Mouse (Mus musculus) thymus, postnatal 36 days (tissue): Measurements from ENCODE around the gene Uvssa.

Experiments used
- DNase-seq, 2 experiments: peaks; one replicate each; pipeline ENCODE4 v3.0.0; 2022; ENCODE audit warnings: mixed read lengths in 2 of 2

The Uvssa gene

DNA sequence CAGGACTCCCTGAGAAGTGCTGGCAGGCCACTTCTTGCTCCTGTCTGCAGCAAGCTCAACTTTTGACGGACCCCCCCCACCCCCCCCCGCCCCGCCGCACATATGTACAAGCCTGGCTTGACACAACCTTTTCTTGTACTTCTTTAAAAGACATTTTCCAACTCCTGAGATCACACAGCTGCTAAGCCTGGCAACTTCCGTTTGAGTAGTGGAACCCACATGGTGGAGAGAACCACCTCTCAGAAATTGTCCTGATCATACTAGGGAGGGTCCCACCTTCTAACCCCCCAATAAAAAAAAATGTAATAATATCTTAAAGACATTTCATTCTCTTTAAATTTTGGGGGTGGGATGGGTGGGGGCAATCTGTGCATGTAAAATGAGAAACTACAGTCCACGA, 1.2 kb upstream of the Uvssa start:
- peak; percentile 10 to 12 for DNase-seq

DNA sequence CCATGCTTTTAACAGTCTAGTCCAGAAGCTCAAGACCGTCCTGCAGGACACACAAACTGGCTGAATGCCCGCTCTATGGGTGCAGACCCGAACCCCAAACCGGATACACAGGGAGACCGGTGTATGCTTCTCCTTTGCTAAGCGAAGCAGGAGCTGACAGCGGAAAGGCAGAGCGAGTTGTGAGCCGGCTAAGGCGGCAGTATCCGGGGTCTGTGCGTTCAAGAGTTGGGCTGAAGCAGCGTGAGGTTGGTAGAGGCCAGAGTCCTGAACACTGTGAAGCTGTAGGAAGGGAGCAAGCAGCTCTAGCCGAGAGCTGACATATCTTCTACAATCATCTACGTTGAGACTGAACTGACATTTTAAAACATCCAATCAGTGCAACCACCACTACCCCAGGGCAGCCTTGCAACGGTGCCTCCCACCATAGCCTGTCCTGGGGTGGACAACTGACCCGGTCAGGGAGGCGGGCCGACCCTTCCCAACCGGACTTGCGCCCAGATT, 498 bp upstream of the Uvssa start:
- DNase-seq, result peak; percentile 64 to 73

GRCm38 (mm10) chr5:33387550-33387949, 9.2 kb downstream of the Uvssa start:
- no peak for DNase-seq

DNA sequence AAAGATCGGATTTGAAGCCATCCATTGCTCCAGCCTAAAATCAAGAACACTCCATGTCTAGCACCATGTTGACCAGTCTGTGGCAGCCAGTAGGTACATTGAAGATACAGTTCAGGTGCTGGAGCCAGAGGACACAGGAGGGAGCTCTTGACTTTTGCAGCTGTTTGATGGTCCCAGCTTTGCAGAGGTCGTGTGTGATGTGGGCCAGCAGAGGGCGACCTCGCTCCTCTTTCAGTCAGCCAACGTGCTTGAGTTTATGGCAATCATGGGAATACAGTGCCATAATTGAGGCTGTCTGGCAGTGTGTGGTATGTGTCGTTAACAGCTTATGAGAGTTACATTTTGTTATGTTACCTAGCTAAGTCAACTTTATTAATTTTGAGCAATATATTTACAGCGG, 15.5 kb downstream of the Uvssa start:
- DNase-seq, result peak; percentile 73 to 75

GRCm38 (mm10) chr5:33395693-33396092, 17.3 kb downstream of the Uvssa start:
- no peak for DNase-seq

- no peak for DNase-seq
These were observed 18.5 kb downstream of the Uvssa start for GRCm38 (mm10) chr5:33396828-33397227.

GRCm38 (mm10) chr5:33400819-33401218, 22.5 kb downstream of the Uvssa start:
- DNase-seq, result no peak

GRCm38 (mm10) chr5:33420313-33420712, 42.0 kb downstream of the Uvssa start:
- no peak for DNase-seq

DNA sequence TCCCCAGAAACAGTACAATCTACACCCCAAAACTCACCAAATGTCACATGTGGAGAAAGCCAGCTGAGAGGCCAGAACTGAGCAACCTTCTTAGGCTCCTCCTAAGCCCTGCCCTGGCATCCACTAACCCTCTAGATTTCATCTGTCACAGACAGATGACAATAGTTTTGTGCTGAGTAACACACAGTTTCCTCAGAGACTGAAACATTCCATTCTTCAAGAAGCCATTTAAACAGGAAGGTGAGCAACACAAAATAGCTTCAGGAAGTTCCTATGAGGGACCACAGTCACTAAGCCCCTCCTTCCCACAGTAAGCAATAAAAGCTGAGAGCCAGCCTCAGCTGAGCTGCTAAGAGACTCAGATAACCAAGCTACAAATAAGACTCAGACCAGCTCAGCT, 49.1 kb downstream of the Uvssa start:
- no peak for DNase-seq

GRCm38 (mm10) chr5:33430106-33430505, 51.8 kb downstream of the Uvssa start:
- DNase-seq, result no peak

GRCm38 (mm10) chr5:33430511-33431172, 52.3 kb downstream of the Uvssa start:
- DNase-seq, result no peak

- no peak for DNase-seq
These were observed 53.0 kb downstream of the Uvssa start for GRCm38 (mm10) chr5:33431173-33432005.

DNA sequence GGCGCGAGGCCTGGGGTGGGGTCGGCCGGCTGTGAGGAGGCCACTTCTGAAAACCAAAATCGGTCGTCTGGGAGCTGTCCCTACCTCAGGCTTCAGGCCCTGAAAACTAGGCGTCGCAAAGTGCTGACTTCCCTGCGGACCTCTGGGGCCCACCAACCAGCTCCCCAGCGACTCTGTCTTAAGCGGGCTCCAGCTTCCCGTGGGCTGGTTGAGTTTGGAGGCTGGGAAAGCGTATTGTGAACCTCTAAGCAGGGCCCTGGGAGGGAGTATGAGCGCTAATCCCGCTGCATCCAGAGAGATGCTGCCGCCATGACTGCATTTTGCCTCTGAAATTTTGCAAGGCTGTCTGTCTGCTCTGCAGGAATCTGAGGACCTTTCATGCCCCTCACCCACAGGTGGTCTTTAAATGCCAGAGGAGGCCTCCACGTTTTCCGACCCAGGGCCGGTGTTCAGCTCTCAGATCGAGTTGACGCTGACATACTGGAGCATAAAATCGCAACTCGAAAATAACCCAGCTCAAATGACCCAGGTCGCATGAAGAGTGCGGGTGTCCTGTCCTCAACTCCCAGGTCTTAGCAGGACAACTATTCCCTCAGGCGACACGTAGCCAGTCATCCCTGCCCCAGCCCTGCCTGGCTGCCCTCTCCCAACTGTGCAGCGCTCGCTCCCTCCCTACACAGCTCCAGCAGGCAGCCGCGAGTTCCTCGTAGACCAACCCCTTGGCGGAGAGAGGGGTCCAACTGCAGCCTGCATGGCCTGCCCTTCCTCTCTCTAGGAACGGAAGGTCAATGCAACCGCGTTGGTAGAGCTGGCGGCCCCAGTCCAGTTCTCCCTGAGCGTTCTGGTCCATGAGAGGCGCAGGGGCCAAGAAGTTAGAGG, 53.9 kb downstream of the Uvssa start:
- DNase-seq, result no peak

DNA sequence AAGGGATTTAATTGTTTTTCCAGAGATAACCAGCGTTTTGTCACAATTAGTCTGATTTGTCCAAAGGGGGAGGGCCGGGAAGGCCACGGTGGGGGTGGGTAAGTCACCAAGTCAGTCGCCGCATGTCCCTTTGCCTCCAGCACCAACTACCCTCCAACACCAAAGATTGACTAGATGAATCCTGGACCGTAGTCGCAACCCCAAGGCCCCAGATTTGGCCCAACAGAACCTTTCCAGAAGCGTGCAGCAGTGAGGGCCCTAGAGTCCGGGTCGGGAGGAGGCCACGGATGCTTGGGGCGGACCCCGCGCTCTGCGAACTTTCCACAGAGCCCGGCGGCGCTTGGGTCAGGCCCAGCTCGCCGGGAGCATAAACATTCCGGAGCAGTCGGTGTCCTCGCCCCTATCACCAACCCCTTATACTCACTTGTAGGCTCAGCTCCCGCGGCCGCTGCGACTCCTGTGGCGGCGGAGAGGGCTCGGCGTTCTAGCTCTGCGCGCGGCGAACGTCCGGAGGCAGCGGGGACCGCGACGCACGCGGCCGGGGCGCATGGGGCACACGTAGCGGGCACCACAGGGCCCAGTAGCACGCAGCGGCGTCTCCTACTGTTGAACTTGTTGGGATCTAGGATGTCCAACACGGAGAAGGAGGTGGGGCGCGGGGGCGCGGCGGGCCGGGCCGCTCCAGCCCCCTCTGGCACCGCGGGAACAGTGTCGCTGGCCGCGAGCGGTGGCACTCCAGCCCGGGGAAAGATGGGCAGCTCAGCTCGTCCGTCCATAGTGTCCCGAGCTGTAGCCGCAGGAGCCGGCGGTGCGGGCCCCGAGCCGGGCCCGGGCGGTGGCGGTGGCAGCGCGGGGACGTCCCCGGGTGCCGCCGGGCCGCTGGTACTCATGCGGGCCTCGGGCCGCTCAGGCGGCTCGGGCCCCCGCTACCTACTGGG, 55.1 kb downstream of the Uvssa start, which contains the start of gene Nkx1-1:
Gene Nkx1-1, minus strand, starts transcription at position 776 of the 938 bp plus-strand sequence.
- no peak for DNase-seq

DNA sequence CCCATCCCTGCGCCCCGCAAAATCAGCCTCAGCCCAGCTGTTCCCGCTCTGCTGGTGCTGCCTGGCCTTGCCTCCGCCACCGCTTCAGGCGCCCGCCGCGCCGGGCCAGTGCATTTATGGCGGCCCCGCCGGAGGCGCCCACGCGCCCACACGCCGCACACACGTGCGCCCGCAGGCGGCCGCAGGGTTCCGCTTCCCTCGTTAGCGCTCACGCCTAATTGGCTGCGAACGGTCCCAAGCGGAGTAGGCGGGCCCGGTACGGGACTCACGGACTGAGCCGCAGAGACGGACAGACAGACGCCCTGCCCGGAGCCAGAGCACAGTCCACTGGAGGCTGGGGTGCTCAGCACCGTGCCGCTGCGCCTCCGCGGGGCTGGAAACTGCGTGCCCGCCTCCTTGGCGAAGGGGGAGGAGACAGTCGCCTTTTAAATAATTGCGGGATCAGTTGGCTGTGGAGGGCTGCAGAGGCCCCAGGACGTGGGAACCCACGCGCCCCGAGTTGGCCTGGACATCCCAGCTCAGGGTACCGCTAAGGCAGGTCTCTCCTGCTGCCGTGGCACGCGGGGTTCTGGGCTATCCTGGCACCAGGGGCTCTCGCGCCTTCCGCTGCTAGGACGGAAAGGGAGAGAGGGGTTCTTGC, 55.9 kb downstream of the Uvssa start:
- no peak for DNase-seq

DNA sequence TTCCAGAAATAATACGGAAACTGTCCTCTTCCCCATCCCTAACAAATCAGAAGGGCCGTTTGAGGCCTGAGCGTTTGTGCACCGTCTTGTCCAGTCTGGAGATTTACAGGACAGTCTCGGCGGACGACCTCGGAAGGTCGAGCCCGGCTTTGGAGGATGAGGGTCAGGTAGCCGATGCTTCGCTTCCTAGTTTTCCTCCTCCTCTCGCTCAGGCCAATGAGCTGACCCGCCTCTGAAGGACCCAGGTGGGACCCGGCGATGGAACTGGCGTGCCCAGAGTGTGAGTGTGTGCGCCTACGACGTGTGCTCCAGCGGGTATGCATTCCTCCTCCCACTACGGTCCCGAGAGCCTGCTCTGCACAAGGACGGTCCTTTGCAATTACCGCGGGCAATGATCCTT, 56.8 kb downstream of the Uvssa start:
- DNase-seq, result no peak

GRCm38 (mm10) chr5:33435941-33436340, 57.6 kb downstream of the Uvssa start:
- DNase-seq, result peak; percentile 15 to 32

DNA sequence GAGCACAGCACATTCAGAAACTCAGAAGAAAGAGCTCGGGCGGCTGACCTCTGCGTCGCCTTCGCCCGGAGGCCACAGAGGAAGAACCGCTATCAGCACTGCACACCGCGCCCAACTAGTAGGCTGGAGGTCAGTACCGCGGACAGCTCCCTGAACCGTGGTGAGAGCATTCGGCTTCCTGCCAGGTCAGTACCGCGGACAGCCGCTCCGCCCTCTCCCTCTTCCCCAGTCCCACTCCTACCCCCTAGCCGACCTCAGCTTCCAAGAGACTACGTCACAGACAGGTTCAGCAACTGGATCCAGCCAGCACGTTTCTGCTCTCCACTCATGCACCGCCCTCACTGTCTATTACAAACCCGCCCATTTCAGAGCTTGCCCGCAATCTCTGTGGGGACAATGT, 59.9 kb downstream of the Uvssa start:
- DNase-seq, result peak; percentile 78 to 81

DNA sequence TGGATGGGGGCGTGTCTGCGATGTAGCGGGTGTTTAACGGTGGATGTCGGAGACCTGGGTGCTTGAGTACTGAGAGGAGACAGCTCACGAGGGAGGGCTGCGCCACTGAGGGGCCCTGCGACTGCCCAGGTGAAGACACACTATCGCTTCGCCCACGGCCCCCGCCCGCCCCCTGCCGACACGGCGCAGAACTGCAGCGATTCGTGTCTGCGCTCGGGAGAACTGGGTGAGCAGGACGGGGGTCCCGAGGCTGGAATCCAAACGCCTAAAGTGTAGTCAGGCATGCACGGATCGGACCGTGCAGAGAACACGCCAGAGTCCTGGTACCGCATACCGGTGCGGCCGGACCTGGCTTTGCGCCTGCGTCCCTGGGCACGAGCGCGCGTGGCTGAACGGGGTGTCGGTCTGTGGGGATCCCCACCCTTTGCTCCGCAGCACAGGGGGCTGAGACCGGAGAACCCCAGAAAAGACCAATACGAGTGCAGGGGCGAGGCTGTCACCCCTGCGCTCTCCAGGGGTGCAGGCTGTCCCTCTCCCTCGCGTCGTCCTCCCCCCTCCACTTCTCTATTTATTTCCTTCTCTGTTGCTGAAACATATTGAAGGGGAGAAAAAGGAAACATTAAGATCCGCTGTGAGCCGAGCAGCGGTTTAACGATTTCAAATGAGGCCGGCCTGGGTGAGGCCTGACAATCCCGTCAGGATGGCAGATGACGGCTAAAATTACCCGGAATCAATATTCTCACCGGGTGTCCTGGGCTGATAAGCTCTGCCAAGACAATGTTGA, 64.8 kb downstream of the Uvssa start:
- DNase-seq, result peak; percentile 59 to 68

- DNase-seq, result no peak
These were observed 65.4 kb downstream of the Uvssa start for GRCm38 (mm10) chr5:33443794-33444193.
